Mouse (Mus musculus): Measurements from ENCODE around the gene Sox5. TPM values are rescaled to one million over a fixed set of nuclear protein-coding genes. Genes with fewer than 3 reads are reported as not detected.

The Sox5 gene
- polyA plus RNA-seq, 1 experiment from 2014 or later, result 25.5 TPM

DNA sequence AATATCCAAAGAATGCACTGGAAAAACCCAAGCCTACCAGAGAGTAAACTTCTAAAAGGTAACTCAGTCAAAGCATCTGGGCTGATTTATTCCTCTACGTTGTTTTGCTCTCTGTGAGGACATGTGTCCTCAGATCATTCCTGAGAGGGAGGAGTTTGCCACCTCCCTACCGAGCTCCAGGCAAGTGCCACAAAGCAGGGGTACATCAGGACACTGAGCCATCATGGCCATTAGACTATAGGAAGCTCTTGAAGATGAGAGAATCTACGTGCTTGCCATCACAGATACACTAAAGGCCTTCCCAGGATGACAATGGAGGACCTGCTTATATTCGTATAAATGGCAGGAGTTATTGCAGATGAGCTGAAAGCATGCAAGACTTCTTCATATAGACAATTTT lies 73.4 kb downstream of the Sox5 start:
- no peak overlapping the region for H3K4me2 ChIP-seq
- no peak overlapping the region for H3K4me3 ChIP-seq (replicated peaks)
- H3K9me3 ChIP-seq, result no peaks in the 10 kb centered on the region
- H3K9ac ChIP-seq, result no peak overlapping the region
- no peaks in the 10 kb centered on the region for H3K27me3 ChIP-seq (replicated peaks)
- ATAC-seq (ENCODE audit: insufficient read depth, low FRiP score, low read depth), result no peak
- no peaks in the 10 kb centered on the region for H3K36me3 ChIP-seq
- 75% methylated on average over 4 of the region's 4 CpGs for WGBS
- no peaks in the 10 kb centered on the region; the same call in 1 of the 2 replicates for H3K4me1 ChIP-seq
- no peak overlapping the region for H3K27ac ChIP-seq

DNA sequence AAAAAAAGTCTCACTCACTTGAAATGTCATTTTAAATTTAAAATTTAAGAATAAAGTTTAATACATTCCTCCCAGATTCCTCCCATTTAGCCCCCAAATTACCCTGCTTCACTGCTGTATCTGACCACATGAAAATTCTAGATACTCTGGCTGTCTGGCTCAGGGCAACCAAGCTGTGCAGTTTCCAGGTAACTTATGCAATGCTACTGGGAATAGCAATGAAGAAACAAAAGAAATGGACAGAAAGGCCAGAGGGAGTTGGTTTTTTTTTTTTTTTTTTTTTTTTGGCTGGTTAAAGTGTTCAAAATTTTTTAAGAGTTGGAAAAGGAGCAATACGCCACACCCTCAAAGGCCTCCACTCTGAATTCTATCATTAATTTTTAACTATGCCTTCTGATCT lies 73.8 kb downstream of the Sox5 start:
- Histone ChIP-seq H3K4me2 (no peak overlapping the region), H3K9ac (no peak overlapping the region), H3K36me3 (no peaks in the 10 kb centered on the region), H3K27me3 (replicated peaks) (no peaks in the 10 kb centered on the region), H3K4me3 (replicated peaks) (no peak overlapping the region), H3K27ac (no peak overlapping the region), H3K9me3 (no peaks in the 10 kb centered on the region), H3K4me1 (no peaks in the 10 kb centered on the region; the same call in 1 of the 2 replicates)
- no peak for ATAC-seq (ENCODE audit: insufficient read depth, low FRiP score, low read depth)
- 95% methylated on average over 1 of the region's 1 CpGs for WGBS

DNA sequence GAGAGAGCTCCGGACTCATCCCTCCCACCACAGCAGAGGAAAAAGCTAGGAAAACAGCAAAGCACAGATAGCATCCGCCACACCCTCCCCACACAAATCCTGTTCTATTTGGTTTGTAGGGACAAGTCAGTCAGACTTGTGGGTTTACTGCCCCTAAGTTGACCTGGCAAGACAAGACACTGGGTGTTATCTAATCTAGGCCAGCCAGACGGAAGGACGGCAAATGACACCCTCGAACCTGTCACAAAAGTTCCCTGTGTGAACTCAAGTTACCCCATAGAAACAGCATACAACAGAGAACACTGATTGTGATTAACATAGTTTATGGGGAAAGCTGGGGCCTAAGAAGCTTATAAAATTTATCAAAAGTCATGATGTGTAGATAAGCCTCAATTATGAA lies 76.8 kb downstream of the Sox5 start:
- no peak for ATAC-seq (ENCODE audit: insufficient read depth, low FRiP score, low read depth)
- H3K27me3 ChIP-seq (replicated peaks), result no peaks in the 10 kb centered on the region
- H3K4me1 ChIP-seq, result no peaks in the 10 kb centered on the region
- H3K4me3 ChIP-seq (replicated peaks), result no peak overlapping the region
- H3K27ac ChIP-seq, result no peak overlapping the region
- no peaks in the 10 kb centered on the region for H3K9me3 ChIP-seq
- no peak overlapping the region for H3K4me2 ChIP-seq
- no peaks in the 10 kb centered on the region for H3K36me3 ChIP-seq
- whole genome bisulfite sequencing, result 66% methylated on average over 5 of the region's 5 CpGs
- no peak overlapping the region for H3K9ac ChIP-seq

DNA sequence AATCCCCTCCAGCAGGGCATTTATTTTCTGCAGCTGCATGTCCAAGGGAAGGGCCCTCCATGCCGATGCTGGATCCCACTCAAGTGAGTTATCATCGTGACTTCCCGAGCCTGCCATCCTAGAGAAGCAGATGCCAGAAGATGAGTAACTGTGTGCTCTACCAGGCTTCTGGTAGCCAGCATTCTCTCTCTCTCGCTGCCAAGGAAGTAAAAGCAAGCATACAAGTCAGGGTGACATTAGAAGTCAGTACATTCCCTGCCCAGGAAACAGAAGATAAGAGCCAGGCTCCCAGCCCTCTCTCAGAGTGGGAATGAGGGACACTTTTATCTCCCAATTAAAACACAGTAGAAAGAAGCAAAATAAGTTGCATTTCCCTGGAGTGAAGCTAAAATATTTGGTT lies 86.1 kb downstream of the Sox5 start:
- H3K27ac ChIP-seq, result no peak overlapping the region
- no peak overlapping the region for H3K9ac ChIP-seq
- H3K9me3 ChIP-seq, result no peaks in the 10 kb centered on the region
- no peak overlapping the region for H3K4me3 ChIP-seq (replicated peaks)
- ATAC-seq (ENCODE audit: insufficient read depth, low FRiP score, low read depth), result no peak
- H3K4me2 ChIP-seq, result no peak overlapping the region
- H3K36me3 ChIP-seq, result no peaks in the 10 kb centered on the region
- H3K4me1 ChIP-seq, result no peaks in the 10 kb centered on the region
- 72% methylated on average over 4 of the region's 4 CpGs for WGBS
- H3K27me3 ChIP-seq (replicated peaks), result no peaks in the 10 kb centered on the region

DNA sequence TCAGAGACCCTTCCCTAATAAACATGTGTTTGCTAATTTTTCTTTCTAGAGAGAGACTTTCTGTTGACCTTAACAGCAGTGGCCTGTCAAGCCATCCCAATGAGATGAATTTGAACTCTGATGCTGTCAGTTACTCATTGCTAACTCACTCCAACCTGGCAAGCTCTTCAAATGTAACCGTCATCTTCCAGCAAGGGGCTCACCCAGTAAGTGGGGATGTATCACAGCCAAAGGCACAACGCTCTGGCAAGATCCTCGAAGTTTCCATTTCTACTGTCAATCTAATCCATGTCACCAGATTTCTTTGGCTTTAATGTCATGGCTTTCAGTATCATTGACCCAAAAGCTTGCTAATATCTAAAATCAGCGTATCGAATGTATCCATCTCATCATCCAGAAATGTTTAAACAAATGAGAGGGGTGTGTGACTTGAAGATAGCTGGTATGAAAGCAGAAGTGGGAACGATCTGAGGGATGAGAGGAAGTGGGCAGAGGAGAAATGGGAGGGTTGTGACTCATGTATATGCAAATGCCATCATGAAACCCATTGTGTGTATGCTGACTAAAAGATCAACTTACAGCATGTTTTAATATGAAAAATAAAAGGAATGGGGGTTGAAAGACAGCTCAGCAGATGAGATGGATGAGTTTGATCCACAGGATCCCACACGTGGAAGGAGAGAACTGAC lies 88.4 kb downstream of the Sox5 start:
- no peak for ATAC-seq (ENCODE audit: insufficient read depth, low FRiP score, low read depth)
- Histone ChIP-seq H3K27ac (no peak overlapping the region), H3K4me3 (replicated peaks) (no peak overlapping the region), H3K9ac (no peak overlapping the region), H3K27me3 (replicated peaks) (no peaks in the 10 kb centered on the region), H3K9me3 (no peaks in the 10 kb centered on the region), H3K4me2 (no peak overlapping the region), H3K4me1 (no peaks in the 10 kb centered on the region), H3K36me3 (no peaks in the 10 kb centered on the region)
- 83% methylated on average over 7 of the region's 7 CpGs for WGBS

DNA sequence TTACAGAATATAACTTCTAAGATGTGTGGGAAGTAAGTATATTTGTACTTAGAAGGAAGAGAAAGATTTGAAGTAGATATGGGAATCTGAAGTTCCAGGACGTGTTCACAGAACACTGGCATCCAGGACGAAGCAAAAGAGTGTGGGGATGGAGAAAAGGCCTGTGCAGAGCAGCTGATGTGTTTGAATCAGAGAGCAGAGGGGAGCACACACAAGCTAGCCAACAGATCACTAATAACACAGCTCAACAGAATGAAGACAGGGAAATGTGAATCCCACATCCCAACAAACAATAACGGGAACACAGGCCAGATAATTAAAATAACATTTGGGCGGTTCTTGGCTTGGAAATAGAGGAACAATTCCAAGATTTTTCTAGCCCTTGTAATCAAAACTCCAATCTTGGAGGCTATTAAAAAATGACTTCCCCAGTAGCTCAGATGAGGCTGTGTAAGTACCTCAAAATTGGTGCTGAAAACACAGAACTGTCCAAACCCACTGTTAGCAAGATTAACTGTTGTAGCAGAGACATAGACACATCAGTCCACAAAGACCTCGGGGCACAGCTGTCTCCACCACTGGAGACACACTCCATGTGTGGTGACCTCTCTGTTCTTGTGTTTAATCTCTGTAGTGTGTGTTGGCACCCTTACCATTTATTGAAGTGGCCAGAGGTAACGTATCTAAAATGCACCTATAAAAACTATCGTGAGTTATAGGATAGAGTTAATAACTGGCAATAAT lies 90.3 kb downstream of the Sox5 start:
- WGBS, result 60% methylated on average over 7 of the region's 7 CpGs
- Histone ChIP-seq H3K4me2 (no peak overlapping the region), H3K9me3 (no peaks in the 10 kb centered on the region), H3K27me3 (replicated peaks) (no peaks in the 10 kb centered on the region), H3K4me3 (replicated peaks) (no peak overlapping the region), H3K9ac (no peak overlapping the region), H3K4me1 (no peaks in the 10 kb centered on the region), H3K36me3 (no peaks in the 10 kb centered on the region), H3K27ac (no peak overlapping the region)
- ATAC-seq (ENCODE audit: insufficient read depth, low FRiP score, low read depth), result no peak

DNA sequence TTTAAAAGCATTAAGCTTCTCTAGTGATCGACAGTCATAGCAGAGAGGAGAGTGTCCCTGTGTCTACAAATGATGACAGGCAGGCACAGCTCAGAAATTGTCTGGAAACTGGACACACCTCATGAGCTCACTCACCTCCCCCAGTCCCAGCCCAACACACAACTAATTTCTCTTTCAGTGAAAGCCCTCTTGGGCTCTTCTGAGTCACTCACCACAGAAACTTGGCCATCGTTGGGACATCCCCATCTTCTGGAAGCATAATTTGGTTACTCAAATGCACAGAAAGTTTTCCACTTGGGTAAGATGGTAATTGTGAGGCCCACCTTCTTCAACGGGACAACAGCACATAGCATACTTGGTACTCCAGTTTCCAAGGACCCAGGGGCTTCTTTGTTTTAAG lies 92.7 kb downstream of the Sox5 start:
- Histone ChIP-seq H3K27ac (no peak overlapping the region), H3K4me3 (replicated peaks) (no peak overlapping the region), H3K9ac (no peak overlapping the region), H3K4me1 (no peaks in the 10 kb centered on the region), H3K4me2 (no peak overlapping the region), H3K36me3 (no peaks in the 10 kb centered on the region), H3K27me3 (replicated peaks) (no peaks in the 10 kb centered on the region), H3K9me3 (no peaks in the 10 kb centered on the region)
- ATAC-seq (ENCODE audit: insufficient read depth, low FRiP score, low read depth), result no peak
- WGBS, result 85% methylated on average over 3 of the region's 3 CpGs

DNA sequence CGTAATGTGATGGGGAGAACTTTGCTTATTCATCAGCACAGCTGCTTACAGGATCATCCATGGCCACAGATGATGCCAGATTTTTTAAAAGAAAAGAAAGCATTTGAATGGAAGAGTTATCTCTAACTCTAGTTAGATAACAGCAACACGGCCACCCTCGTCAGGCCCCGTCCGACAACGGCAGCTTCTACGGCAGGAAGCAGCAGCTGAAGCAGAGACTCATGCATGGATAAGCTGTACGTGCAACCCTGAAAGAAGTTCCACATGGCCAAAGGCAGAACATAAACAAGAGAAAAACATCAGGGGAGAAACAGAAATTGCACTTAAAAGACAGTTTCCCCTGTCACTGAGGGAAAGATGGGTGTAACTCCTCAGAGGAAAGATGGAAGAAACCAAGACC lies 94.1 kb downstream of the Sox5 start:
- Histone ChIP-seq H3K27me3 (replicated peaks) (no peaks in the 10 kb centered on the region), H3K9me3 (no peaks in the 10 kb centered on the region), H3K9ac (no peak overlapping the region), H3K4me2 (no peak overlapping the region), H3K4me1 (no peaks in the 10 kb centered on the region), H3K36me3 (no peaks in the 10 kb centered on the region), H3K4me3 (replicated peaks) (no peak overlapping the region), H3K27ac (no peak overlapping the region)
- WGBS, result 33% methylated on average over 8 of the region's 8 CpGs
- ATAC-seq (ENCODE audit: insufficient read depth, low FRiP score, low read depth), result no peak

DNA sequence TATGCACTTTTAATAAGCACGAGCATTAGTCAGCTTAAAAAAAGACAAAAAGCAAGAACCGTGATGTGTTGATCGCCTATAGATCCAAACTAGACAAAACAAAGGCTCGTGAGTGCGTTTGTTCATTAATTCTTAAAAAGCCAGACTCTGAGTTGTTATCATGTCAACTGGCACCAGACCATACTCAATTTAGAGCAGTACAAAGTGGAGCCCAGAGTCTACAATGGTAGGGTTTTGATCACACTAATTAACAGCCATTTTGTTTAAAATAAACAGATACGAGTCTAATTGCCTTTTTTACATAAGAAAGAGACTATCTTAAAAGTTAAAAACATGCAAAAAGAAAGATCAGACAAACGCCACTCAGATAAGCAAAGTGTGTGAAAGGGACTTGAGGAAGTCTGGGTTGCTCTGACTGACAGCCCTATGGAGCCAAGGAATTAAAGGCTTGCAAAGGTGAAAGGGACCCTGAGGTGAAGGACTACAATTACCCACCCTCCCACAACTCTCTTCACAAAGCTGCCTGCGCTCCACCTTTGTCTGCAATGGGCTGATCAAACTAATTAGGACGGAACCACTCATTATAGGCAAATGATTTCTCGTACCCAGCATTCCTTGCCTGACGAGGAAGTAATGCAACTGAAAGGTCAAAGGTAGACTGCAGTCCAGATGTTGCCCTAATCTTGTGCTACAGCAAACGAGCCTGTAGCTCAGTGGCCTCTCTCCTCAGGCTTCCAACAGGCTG lies 100.6 kb downstream of the Sox5 start:
- H3K9me3 ChIP-seq, result no peaks in the 10 kb centered on the region
- no peaks in the 10 kb centered on the region for H3K4me1 ChIP-seq
- H3K9ac ChIP-seq, result no peak overlapping the region
- H3K27ac ChIP-seq, result no peak overlapping the region
- no peaks in the 10 kb centered on the region for H3K36me3 ChIP-seq
- ATAC-seq (ENCODE audit: insufficient read depth, low FRiP score, low read depth), result no peak
- WGBS, result 71% methylated on average over 12 of the region's 12 CpGs
- no peak overlapping the region for H3K4me2 ChIP-seq
- no peaks in the 10 kb centered on the region for H3K27me3 ChIP-seq (replicated peaks)
- no peak overlapping the region for H3K4me3 ChIP-seq (replicated peaks)

DNA sequence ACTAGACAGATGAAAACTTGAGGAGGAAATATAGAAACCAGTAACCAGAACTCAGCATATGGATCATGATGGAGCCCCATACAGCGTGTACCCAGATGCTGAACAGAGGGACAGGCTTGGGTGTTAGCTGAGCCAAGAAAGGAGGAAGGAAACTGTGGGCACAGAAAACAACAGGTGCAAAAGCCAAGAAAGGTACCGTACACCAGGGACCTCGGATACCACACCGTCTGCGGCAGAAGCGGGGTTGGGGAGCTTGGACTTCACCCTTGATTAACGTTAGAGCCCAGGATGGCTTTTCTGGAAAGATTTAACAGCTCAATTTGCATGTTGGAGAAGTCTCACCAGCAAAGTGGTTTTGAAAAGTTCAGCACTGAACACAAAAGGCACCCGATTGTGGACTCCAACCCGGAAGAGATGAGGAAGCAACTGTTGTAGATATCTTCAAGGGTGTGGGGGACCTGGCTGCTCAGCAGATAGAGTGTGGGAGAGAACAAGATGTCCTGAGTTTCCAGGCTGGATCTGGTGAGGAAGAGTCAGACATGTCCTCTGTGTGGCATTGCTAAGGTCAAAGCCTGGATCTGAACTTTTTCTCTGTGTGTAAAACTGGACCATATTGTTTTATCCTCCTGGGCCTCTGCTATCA lies 104.2 kb downstream of the Sox5 start:
- Histone ChIP-seq H3K4me3 (replicated peaks) (no peak overlapping the region), H3K27ac (no peak overlapping the region), H3K4me2 (no peak overlapping the region), H3K9ac (no peak overlapping the region), H3K27me3 (replicated peaks) (no peaks in the 10 kb centered on the region), H3K4me1 (no peaks in the 10 kb centered on the region), H3K9me3 (no peaks in the 10 kb centered on the region), H3K36me3 (no peaks in the 10 kb centered on the region)
- ATAC-seq (ENCODE audit: insufficient read depth, low FRiP score, low read depth), result no peak
- 87% methylated on average over 9 of the region's 9 CpGs for WGBS

DNA sequence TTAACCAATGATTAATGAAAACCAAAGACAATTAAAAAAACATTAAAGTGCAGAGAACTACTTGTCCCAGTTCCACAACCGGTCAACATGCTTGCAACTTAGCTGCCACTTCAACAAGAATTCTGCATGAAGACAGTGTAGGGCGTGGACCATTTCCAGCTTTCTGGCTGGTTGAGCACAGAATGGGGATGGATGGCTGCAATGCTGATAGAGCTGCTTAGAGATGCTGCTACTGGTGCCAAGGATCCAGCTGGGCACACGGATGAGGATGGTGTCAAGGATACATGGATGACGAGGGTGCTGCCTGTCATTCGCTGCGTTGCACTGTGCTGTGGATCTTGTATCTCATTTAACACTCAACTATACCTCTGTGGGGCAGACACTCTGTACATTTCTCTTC lies 106.7 kb downstream of the Sox5 start:
- no peak for ATAC-seq (ENCODE audit: insufficient read depth, low FRiP score, low read depth)
- 89% methylated on average over 6 of the region's 6 CpGs for WGBS
- Histone ChIP-seq H3K4me1 (no peaks in the 10 kb centered on the region), H3K27ac (no peak overlapping the region), H3K36me3 (no peaks in the 10 kb centered on the region), H3K4me3 (replicated peaks) (no peak overlapping the region), H3K9ac (no peak overlapping the region), H3K9me3 (no peaks in the 10 kb centered on the region), H3K27me3 (replicated peaks) (no peaks in the 10 kb centered on the region), H3K4me2 (no peak overlapping the region)

DNA sequence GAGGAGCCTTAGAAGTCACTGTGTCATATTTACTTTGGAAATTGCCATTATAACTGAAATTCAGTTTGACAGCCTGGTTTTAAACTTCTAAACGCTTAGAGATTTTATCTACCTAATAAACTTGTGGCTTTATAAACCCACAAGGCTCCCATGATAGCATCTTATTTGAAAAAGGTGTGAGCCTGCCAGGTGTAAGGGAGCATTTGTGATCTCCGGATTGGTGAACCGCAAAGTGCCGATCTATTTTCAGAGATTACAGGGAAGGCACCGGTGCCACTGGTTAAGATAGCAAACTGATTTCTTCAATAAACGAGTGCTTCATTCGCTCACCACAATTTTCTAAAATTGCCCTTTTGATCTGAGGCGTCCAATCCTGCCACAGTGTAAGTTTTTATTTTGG lies 107.9 kb downstream of the Sox5 start:
- no peak for ATAC-seq (ENCODE audit: insufficient read depth, low FRiP score, low read depth)
- 73% methylated on average over 8 of the region's 8 CpGs for WGBS

More for the DNA sequence above, 107.9 kb downstream of the Sox5 start:
- Histone ChIP-seq H3K4me1 (no peaks in the 10 kb centered on the region), H3K9me3 (no peaks in the 10 kb centered on the region), H3K9ac (no peak overlapping the region), H3K27me3 (replicated peaks) (no peaks in the 10 kb centered on the region), H3K27ac (no peak overlapping the region), H3K4me3 (replicated peaks) (no peak overlapping the region), H3K36me3 (no peaks in the 10 kb centered on the region), H3K4me2 (no peak overlapping the region)

Data from stomach, embryonic 15.5 days (tissue).